20 mouse cellular contexts compared by ENCODE assay signal in genomic region chr7:142190289-142190688, GRCm38 (mm10). TPM values are rescaled to one million over a fixed set of nuclear protein-coding genes. Genes with fewer than 3 reads are reported as not detected.
DNase-seq lines count a peak whose midpoint lies in the region; ATAC-seq and TF ChIP-seq lines count a peak whose summit lies in the region.
"Had no signal": no experiment of that assay in that cellular context is flagged by ENCODE, and none has a peak within 500 bp of the region (broad histone marks: within the 10 kb centered on the region; RNA-seq: fewer than 3 reads in every experiment).

TSS of gene Gm10153 (minus strand) at chr7:142190389.

- H3K36me3 ChIP-seq in intestine, postnatal 0 days (ENCODE audit: control insufficient read depth, insufficient read depth): no peaks in the 10 kb centered on the region
- no peaks in the 10 kb centered on the region for H3K36me3 ChIP-seq in intestine, embryonic 16.5 days (ENCODE audit: control insufficient read depth, insufficient read depth, low read length)
- H3K36me3 ChIP-seq in limb, embryonic 11.5 days (ENCODE audit: control insufficient read depth, insufficient read depth, low read length): no peaks in the 10 kb centered on the region
- no peaks in the 10 kb centered on the region for H3K36me3 ChIP-seq in limb, embryonic 10.5 days
- H3K36me3 ChIP-seq: G1E had no signal

- no peak within 1 kb of the TSS for H3K27ac ChIP-seq in intestine, postnatal 0 days (ENCODE audit: low read depth, low read length)
- no peak within 1 kb of the TSS for H3K27ac ChIP-seq in intestine, embryonic 16.5 days (ENCODE audit: low read length)
- H3K27ac ChIP-seq in limb, embryonic 11.5 days (replicated peaks; ENCODE audit: low read depth, low read length): no peak within 1 kb of the TSS
- H3K27ac ChIP-seq in limb, embryonic 10.5 days: no peak within 1 kb of the TSS

- H3K4me1 ChIP-seq in intestine, postnatal 0 days (replicated peaks; ENCODE audit: control insufficient read depth, insufficient read depth, low read length): no peaks in the 10 kb centered on the region
- no peaks in the 10 kb centered on the region for H3K4me1 ChIP-seq in intestine, embryonic 16.5 days (ENCODE audit: control insufficient read depth, insufficient read depth, low read length)
- H3K4me1 ChIP-seq in limb, embryonic 11.5 days (ENCODE audit: control insufficient read depth, insufficient read depth, low read length): no peaks in the 10 kb centered on the region
- H3K4me1 ChIP-seq in limb, embryonic 10.5 days: no peaks in the 10 kb centered on the region

- H3K4me3 ChIP-seq in intestine, postnatal 0 days (ENCODE audit: low read depth, low read length): no peak within 1 kb of the TSS
- no peak within 1 kb of the TSS for H3K4me3 ChIP-seq in intestine, embryonic 16.5 days (ENCODE audit: low read length)
- H3K4me3 ChIP-seq in limb, embryonic 11.5 days (ENCODE audit: low read depth, low read length): no peak within 1 kb of the TSS
- no peak within 1 kb of the TSS for H3K4me3 ChIP-seq in limb, embryonic 10.5 days

- no peak within 1 kb of the TSS for H3K9ac ChIP-seq in intestine, postnatal 0 days (ENCODE audit: low read depth, low read length)
- no peak within 1 kb of the TSS for H3K9ac ChIP-seq in intestine, embryonic 16.5 days (ENCODE audit: low read depth, low read length)
- H3K9ac ChIP-seq in limb, embryonic 11.5 days (ENCODE audit: low read length): no peak within 1 kb of the TSS

- H3K27me3 ChIP-seq in intestine, postnatal 0 days (replicated peaks; ENCODE audit: control insufficient read depth, insufficient read depth, low read length): peaks cover 17% of the 10 kb centered on the region
- H3K27me3 ChIP-seq in intestine, embryonic 16.5 days (replicated peaks; ENCODE audit: control insufficient read depth, insufficient read depth, low read length): no peaks in the 10 kb centered on the region
- H3K27me3 ChIP-seq in limb, embryonic 11.5 days (ENCODE audit: control insufficient read depth, insufficient read depth, low read length): no peaks in the 10 kb centered on the region
- H3K27me3 ChIP-seq in limb, embryonic 10.5 days (ENCODE audit: low read depth, poor library complexity, severe bottlenecking): no peaks in the 10 kb centered on the region

- peak; percentile 25; the same call in 1 of the 2 replicates for ATAC-seq in intestine, postnatal 0 days
- ATAC-seq in intestine, embryonic 16.5 days: no peak
- no peak for ATAC-seq in limb, embryonic 11.5 days (ENCODE audit: insufficient number of reproducible peaks, low FRiP score, low TSS enrichment, low read depth)
- ATAC-seq: activated CD4-positive, CD25-positive, alpha-beta regulatory T cell, adult 4 months; CD4-positive, CD25-positive, alpha-beta regulatory T cell, adult 4 months; Patski had no signal

- 0 out of 2 replicates have a peak, but pooled peaks cover 3% of the 10 kb centered on the region for H3K9me3 ChIP-seq in intestine, postnatal 0 days (ENCODE audit: control insufficient read depth)
- H3K9me3 ChIP-seq in intestine, embryonic 16.5 days (ENCODE audit: control insufficient read depth, low read length): no peaks in the 10 kb centered on the region; the same call in 1 of the 2 replicates
- no peaks in the 10 kb centered on the region for H3K9me3 ChIP-seq in limb, embryonic 11.5 days (ENCODE audit: control insufficient read depth, low read length)
- no peaks in the 10 kb centered on the region for H3K9me3 ChIP-seq in limb, embryonic 10.5 days (replicated peaks)

- 15% methylated on average over 2 of the region's 2 CpGs for WGBS in intestine, postnatal 0 days
- 39% methylated on average over 2 of the region's 2 CpGs for WGBS in intestine, embryonic 16.5 days
- 56% methylated on average over 2 of the region's 2 CpGs for WGBS in limb, embryonic 11.5 days
- WGBS in limb, embryonic 10.5 days: 41% methylated on average over 2 of the region's 2 CpGs

- DNase-seq in limb, embryonic 11.5 days (ENCODE audit: low spot score): peak; percentile 14
- no peak for DNase-seq in limb, embryonic 10.5 days (ENCODE audit: low spot score)
- DNase-seq: adrenal gland, adult 2 months; adrenal gland, adult 8-10 months; adrenal gland, postnatal 10 days; adrenal gland, postnatal 14 days; adrenal gland, postnatal 25 days; adrenal gland, postnatal 36 days; B cell, adult 2 months; cerebellum, adult 11 months; cerebellum, adult 11-12 months; cerebellum, adult 18-20 months had no signal

- no peak within 1 kb of the TSS for H3K4me2 ChIP-seq in intestine, postnatal 0 days (replicated peaks; ENCODE audit: low read depth)
- H3K4me2 ChIP-seq in intestine, embryonic 16.5 days (ENCODE audit: low read depth, low read length): no peak within 1 kb of the TSS
- no peak within 1 kb of the TSS for H3K4me2 ChIP-seq in limb, embryonic 11.5 days (ENCODE audit: low read depth, severe bottlenecking)

- TF ChIP-seq CTCF in intestine, postnatal 0 days (IDR thresholded peaks at IDR 0.05; ENCODE audit: low read depth): no peak

RNA-seq across cellular contexts. Expression of gene Gm10153, which starts in this region (rescaled TPM):
- polyA plus RNA-seq in intestine, postnatal 0 days (2015; fragmentation: Nextera tagmentation; extraction: Ambion mirVana): not detected in 2 replicates
- not detected in 2 replicates for polyA plus RNA-seq in intestine, embryonic 16.5 days (2015; fragmentation: Nextera tagmentation; extraction: Ambion mirVana)
- not detected in 2 replicates for polyA plus RNA-seq in limb, embryonic 11.5 days (2014; fragmentation: Nextera tagmentation; extraction: Ambion mirVana)
- not detected in 2 replicates for polyA plus RNA-seq in limb, embryonic 10.5 days (2016; fragmentation: Nextera tagmentation; extraction: Ambion mirVana)
- polyA plus RNA-seq: activated CD4-positive, CD25-positive, alpha-beta regulatory T cell, adult 4 months; adrenal gland, adult 2 months; brain, embryonic 14.5 days; C2C12; CD4-positive, CD25-positive, alpha-beta regulatory T cell, adult 4 months; G1E; Patski had no signal

Comparison
In these comparisons a context has a peak if more than half of its experiments do, and no peak if none do; other contexts are left out.
1. Peak in ATAC-seq in intestine, postnatal 0 days; RNA of the gene not detected or under 1 TPM.
2. Peak in DNase-seq in limb, embryonic 11.5 days; RNA of the gene not detected or under 1 TPM.